Mouse (Mus musculus): ENCODE results near the gene Slc22a16. TPM values are rescaled to one million over a fixed set of nuclear protein-coding genes. Genes with fewer than 3 reads are reported as not detected.
"Not testable (repeated sequence)": the region's sequence is repeated elsewhere in the genome, so short reads cannot be mapped to it uniquely, and the experiment has no call there.

Slc22a16 gene
- total RNA-seq (2022) = not detected

DNA sequence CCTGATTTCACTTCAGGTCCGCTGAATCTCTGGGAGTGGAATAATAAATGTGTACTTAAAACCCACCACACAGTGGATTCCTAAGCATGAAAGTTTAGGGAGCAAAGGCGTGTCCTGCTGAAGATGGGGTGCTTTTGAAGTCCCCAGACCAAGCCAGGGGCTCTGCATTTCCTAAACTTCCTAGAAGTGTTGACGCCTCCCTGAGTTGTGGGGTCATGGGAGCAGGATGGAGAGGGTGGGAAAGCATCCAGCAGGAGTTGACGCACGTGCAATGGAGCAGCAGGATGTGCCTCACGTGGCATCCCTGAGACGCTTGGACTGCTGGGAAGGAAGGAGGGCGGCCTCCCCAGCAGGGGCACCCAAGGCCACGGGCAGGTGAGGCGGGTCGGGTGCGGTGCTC lies at the start of gene Slc22a16:
Gene Slc22a16, plus strand, starts transcription at position 301 of the 400 bp plus-strand sequence.
- DNase-seq (ENCODE audit: low spot score in 2 of 2) = no peak

DNA sequence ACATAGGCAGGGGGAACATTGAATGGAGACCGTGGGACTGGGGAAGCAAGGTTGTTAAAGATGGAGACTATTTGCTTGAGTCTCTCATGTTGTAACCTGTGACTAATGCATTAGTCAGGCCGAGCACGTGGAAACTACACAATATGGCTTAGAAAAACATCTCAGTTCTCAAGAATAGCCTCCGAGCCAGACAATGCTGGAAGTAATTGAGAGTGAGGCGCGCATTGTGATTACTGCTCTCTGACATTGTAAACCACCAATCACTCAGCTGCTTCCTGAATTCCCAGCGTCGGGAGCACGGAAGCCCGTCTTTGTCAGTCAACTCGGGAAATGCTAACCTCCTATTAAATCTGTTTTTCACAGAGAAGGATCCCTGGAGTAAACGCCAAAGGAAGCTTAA lies 48.6 kb upstream of the Slc22a16 start:
- no peak for DNase-seq (ENCODE audit: low spot score in 2 of 2)

DNA sequence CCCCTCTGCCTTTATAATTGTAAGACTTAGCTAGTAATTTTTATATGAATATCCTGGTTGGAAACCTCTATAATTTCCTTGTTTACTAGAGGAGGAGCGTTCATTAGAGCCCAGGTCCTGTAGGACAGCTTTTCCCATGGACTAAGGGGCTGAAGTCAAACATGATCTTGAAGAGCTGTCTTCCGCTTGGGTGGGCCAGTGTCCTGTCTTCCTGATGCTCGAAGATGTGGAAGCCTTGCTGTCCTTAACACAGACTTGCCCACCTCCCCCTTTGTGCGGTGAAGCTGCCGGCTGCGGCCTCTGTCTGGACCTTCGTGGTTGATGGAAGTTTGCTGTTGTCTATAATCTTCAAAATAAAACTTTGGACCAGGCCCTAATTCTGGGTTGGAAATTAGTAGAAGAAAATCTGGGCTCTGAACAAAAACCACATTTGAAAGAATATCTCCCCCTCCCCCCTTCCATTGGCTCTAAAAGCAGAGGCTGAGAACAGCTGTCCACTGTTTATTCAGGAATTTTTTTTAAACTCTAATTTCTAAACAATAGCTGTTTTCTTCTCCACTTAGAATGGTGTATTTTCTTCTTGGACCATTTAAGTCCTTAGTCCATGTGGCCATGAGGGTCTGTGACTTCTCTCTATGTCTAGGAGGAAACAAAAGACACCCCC lies 46.7 kb upstream of the Slc22a16 start:
- DNase-seq (ENCODE audit: low spot score in 2 of 2) = no peak

DNA sequence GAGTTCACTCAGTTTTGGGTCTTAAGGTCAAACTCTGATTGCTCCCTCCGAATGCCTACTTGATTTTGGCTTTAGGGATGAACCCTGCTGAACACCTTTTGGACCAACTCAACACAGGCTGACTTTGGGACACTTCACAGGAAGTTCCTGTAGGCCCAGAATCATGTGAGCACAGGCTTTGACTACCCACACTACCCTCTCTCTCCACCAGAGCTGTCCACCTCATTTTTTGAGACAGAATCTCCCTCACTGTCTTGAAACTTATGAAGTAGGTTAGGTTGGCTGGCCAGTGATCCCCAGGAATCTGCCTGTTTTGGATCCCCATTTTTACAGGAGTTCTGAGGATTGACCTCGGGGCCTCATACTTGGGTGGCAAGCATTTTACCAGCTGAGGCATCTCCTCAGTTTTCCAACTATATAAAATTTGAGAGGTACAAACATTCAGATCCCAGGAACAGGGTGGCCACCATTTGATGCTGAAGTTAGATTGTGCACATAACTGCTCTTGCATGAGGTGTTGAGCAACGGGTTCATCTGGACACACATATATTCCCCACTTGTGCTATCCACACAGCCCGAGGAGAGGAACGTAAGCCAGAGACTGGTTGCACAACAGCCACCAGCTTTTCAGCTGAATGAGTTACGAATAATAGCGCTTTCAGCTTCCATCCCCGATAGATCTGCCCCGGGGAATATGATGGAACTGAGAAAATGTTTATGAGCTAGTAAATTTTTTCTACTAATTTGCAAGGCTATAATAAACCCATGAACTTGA lies 45.9 kb upstream of the Slc22a16 start:
- DNase-seq (ENCODE audit: low spot score in 2 of 2) = no peak

DNA sequence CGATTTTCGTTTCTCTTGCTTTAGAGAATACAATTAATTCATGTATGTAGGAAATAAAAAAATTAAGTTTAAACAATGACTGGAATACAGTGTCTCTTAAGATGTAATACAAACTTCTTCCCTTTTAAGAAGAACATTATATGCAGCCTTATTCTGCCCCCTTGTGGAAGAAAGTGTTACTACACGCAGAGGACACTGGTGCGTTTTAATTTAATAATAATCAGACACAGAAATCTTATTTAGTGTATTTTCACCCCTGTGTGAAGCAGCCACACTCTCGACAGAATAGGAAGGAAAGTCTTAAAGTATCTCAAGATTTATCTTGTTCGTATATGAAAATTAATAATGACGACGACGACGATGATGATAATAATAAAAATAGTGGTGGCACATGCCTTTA lies 45.1 kb upstream of the Slc22a16 start:
- DNase-seq (ENCODE audit: low spot score in 2 of 2) = peak in 1 of 2 experiments; percentile 56

DNA sequence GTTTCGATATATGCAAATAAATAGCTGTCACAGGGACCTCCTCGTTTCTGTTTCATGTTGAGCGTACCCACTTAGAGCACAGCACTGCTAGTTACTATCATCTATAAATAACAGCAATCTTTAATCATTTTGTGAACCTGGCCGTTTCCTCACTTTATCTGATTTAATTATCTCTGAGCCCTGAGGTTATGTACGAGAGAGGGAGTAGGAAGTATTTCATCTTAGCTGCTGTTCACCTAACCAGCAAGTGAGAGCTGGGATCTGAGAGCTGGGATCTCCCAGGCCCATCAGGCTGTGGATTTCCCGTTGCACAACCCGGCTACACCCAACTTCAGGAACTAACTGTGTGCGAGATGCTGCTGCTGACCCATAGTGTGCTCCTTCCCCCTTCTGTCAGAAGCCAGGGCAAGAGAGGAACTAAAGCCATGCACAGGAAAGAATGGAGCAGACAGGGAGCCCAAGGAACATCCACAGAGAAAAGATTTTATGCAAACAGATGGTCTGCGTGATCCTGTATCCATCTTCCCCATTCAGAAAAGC lies 44.5 kb upstream of the Slc22a16 start:
- no peak for DNase-seq (ENCODE audit: low spot score in 2 of 2)

DNA sequence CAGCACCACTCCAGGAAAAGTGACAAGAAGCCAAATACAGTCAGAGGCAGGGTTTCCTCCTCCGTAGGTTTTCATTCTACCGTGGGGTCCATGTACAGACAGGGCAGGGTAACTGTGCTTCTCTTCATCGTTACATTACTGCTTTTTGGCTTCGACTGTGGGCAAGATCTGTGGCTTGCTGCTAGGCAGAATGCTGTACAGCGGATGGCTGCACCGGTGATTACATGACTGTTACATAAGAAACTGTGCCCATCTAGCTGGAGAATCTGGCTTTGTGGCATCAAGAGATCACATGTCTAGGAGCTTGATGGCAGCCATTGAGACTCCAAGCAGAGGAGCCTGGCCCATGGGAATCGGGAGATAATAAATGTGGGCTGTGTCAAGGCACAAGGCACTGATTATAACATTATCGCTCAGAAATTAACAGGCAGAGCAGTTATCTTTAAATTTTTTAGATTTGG lies 43.8 kb upstream of the Slc22a16 start:
- no peak for DNase-seq (ENCODE audit: low spot score in 2 of 2)

DNA sequence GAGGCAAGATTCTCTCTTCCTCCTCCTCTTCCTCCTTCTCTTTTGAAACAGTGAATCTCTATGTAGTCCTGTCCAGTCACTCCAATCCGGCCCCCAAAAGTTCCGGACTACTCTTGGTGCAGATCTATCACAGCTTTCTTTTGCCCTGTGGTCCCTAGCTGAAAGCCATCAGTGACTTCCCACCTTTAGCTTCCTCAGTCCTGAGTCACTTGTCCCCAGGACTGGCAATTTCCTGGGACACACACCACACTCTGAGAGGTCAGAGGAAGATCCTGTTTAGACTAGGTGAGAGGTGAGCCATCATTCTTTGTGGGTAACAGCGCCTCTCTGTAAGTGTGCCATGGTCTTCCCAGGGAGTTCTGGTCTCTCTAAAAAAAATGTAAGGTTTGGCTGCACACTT lies 43.1 kb upstream of the Slc22a16 start:
- no peak for DNase-seq (ENCODE audit: low spot score in 2 of 2)

DNA sequence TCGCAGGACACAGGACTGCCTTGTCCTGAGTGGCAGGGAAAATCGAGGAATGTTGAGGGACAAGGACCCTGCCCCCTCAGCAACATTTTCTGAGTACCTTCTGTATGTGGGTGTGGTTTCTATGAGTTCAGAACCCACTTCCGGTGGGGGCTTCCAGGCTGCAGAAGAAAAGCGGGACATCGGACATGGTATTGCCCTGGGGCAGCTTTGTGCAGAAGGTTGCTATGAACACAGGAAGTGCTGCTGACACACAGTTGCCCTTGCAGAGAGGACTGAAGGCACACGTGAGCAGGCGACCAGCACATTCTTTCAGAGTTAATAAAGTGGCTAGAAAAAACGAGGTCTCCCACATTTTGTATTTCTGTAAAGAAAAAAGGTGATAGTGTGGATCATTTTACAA lies 42.6 kb upstream of the Slc22a16 start:
- no peak for DNase-seq (ENCODE audit: low spot score in 2 of 2)

DNA sequence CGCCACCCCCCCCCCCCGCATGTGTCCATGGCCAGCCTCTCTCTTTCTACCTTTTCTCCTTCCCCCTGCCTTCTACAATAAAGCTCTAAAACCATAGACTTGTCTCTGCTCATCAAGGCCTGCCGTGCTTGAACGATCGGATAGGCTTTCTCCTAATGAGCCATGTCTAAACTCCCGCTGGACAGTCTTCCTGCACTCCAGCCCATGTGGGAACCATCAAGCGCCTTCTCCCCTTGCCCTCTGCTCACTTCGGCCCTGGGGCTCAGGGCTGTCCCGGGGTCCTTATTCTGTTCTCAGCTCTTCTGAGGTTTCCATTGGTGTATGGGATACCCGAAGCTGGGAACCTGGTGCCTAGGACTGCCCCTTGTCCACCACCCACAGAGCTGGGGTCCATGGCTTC lies 41.5 kb upstream of the Slc22a16 start:
- DNase-seq (ENCODE audit: low spot score in 2 of 2) = no peak

DNA sequence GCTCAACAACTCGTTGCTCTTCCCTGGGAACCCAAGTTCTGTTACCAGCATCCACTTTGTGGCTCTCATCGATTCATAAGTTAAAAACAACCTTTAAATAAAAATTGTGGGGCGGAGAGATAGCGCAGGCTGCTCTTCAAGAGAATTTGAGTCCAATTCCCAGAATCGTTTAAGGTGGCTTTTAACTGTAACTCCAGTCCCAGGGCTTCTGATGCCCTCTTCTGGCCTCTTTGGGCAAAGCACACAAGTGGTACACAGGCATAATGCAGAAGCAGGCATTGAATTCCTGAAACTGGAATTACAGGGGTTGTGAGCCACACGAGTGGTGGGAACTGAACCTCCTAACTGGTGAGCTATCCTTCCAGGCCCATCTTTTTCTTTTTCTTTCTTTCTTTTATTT lies 40.5 kb upstream of the Slc22a16 start:
- no peak for DNase-seq (ENCODE audit: low spot score in 2 of 2)

DNA sequence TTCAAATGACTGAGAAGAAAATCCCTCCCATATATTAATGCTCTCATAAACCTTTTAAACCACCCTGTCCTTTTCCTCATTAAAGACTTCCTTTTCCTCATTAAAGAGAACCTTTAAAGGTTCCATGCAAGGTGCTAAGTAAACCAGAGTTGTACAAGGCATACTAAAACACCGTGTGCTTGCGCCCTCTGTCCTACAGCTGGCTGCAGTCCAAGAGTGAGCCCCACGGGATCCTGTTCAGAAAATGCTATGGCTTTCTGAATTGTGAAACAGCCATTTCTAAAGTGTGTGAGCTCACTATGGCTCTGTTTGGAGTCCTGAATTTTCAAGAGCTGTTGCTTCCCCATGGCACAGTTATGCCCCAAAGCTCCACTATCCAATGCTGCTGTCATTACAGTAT lies 39.5 kb upstream of the Slc22a16 start:
- no peak for DNase-seq (ENCODE audit: low spot score in 2 of 2)

DNA sequence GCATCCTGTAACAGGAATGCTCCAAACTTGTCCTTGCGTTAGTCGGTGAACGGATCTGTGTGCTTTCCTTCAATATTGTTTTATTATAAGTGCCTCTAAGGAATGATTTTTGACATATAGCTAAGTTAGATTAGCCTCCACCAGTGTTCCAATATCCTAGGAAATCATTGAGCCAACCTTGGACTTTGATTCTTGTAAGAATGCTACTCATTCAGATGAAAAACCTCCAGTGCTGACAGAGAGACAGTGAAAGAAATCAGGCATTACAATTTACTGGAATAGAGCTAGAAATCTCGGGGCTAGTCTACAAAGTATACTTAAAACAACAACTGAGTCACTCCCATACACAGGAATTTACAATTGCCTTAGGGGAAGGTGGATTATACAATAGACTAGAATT lies 37.5 kb upstream of the Slc22a16 start:
- DNase-seq (ENCODE audit: low spot score in 2 of 2) = not testable (repeated sequence)

DNA sequence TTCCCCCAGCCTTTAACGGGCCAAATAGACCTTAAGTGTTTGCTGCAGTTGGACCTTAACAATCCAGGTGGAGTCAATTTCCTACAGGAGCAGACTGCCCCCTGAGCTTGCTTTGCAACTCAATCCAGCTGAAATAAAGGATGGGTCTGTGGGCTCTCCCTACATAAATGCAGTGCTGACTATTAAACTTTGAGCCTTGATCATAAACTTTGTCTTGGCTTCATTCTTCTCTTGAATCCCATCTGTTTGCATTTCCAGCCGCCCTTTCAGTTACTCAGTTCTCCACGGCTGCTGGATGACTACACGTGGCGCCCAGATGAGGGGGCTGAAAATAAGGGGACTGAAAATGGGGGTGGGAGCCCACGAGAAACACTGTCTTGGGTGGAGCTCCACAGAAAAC lies 28.8 kb upstream of the Slc22a16 start:
- no peak for DNase-seq (ENCODE audit: low spot score in 2 of 2)

DNA sequence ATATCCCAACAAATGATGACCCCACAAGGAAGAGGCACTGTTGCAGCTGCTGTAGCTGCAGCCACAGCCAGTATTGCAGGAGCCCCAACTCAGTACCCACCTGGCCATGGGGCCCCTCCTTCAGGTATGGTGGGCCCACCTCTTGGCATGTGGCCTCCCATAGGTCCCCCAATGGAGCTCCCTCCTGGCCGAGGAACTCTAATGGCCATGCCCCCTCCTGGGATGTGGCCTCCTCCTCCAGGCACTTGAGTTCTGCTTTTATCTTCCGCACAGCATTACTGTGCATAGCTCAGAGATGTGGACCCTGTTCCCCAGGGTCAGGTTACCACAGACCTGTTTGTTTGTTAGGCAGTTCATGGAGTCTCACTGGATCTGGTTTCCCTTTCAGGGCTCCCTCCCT lies 20.8 kb upstream of the Slc22a16 start:
- no peak for DNase-seq (ENCODE audit: low spot score in 2 of 2)

DNA sequence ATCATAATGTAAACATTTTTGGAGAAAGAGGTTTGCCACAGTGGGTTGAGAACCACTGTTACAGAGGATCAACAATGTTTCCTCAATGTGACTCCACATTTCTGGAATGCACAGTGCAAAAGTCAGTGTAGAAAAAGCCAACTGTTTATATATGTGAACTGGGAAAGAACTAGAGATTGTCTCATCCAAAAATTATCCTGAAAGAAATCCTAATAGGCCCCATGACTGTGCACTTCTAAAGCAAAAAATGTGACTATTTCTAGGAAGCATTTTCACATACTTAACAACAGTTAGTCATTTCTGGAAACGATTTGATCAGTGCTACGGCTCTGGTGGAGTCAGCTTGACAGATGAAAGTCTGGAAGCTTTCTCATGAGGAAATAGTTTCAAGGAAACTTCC lies 18.3 kb upstream of the Slc22a16 start:
- no peak for DNase-seq (ENCODE audit: low spot score in 2 of 2)

DNA sequence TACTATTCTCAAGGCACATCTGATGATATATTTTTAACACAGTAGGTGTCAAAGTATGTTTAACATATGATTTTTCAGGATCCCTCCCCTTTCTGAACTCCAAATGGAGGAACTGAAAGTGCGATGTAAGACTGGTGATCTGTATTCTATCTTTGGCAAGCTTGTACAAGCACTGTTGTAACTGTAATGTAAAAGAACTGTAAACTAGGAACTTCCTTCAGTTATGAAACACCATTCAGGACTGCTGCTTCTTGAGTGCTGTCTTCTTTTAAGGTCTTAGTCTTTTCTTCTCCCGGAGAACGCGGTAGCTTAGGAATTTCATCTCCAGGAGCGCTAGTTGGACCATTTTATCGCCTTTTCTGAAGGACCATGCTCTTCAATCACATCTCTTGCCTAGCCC lies 4.4 kb upstream of the Slc22a16 start:
- DNase-seq (ENCODE audit: low spot score in 2 of 2) = not testable (repeated sequence)

DNA sequence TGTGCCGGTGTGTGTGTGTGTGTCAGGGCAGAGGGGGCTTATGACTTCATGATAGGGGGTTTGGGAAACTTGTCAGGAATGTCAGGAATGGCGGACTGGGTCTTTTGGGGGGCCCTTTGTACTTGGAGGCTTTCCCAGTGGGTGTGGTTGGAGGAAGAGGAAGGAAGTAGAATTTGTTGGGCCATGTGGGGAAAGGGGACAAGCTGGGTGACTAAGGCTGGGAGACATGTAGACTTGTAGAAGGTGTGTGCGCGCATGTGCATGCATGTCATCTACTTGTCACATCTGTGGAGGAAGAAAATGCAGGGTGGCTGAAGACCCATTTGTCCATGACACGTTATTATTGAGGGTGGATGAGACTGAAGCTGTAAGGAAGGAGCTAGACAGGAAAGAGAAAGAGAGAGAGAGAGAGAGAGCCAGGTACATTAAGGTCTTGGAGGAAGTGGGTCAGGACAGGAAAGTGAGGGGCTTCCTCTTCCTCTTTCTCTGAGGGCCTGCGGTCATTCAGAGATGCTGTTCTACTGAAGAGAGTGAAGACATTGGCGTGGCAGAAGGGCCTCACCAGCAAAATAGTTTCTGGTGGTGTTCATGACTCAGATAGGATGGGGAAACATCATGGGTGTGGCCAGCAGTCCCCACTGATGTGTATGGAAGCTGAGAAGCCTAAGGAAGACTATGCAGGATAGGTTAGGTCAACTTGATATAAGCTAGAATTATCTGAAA lies 5.9 kb downstream of the Slc22a16 start:
- no peak for DNase-seq (ENCODE audit: low spot score in 2 of 2)

DNA sequence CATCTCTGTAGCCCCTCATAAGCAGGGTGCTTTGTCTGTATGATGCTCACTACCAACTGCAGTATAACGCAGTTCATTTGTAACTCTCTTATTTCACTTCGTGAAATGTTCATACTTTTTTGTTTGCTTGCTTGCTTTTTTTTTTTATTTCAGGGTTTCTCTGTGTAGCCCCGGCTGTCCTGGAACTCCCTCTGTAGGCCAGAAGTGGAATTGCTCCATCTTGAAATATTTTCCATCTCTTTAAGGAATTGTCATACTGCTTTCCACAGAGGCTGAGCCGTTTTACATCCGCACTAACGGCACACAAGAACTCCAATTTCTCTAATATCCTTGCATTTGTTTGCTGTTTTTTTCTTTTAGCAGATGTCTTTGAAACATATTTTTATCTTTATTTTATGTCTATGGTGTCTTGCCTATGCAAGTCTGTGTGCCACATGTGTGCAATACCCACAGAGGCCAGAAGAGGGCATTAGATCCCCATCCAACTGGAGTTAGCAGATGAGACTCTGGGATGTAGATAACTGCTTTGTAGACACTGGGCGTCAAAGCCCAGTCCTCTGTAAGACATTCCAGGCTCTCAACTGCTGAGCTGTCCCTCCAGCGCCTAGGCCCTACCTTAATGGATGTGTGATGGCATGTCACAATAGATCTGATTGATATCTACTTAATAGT lies 13.6 kb downstream of the Slc22a16 start:
- DNase-seq (ENCODE audit: low spot score in 2 of 2) = no peak

DNA sequence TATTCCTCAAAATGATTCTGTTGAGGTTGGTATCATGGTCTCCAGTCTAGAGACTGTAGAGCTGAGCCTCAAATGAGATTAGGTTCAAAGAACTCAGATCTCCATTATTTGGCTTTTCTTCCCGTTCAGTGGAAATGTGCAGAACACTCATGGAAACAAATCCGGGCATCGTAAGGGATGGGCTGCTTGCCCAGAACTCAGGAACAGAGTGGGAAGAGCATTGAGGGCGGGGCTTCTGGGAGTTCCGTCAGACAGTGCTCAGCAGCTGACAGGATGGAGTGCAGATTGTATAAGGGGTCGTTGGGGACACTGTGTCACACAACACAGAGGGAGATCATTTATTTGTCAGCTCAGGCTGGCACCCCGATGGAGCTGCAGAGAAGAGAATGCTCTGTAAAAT lies 22.1 kb downstream of the Slc22a16 start:
- DNase-seq (ENCODE audit: low spot score in 2 of 2) = peak; percentile 62 to 70

DNA sequence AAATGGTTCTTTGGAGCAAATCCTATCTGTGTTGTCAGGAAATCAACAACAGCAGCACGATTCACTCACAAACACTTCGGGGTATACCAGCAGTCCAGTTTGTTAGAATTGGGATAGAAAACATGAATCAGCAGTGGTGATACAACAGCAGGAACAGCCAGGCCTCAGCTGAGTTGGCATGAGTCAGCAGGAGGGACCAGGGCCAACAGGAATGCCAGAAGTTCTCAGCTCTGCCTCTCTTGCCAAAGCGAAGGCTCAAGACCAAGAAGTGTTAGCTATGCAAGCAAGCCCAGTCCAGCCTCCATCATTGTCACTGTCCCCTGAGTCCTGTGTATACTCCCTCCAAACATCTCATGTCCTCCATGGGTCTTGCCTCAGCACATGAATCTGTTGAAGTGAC lies 27.0 kb downstream of the Slc22a16 start:
- peak in 1 of 2 experiments; percentile 36 for DNase-seq (ENCODE audit: low spot score in 2 of 2)

Measured in layer of hippocampus, adult 8-10 months (tissue).